Mouse (Mus musculus) cerebellum, adult 2 months (tissue): Measurements from ENCODE around the gene Tlr9. TPM values are rescaled to one million over a fixed set of nuclear protein-coding genes. Genes with fewer than 3 reads are reported as not detected.

Experiments used
- DNase-seq, 2 experiments: peaks; one replicate each; pipeline ENCODE4 v3.0.0; 2021
- H3K27ac ChIP-seq: fragments of 200-500 bp; 2 replicates; pipeline ENCODE4 v1.5.1; 2012; ENCODE audit warnings: low read length, control low read depth, inconsistent platforms; ENCODE audit not compliant: insufficient read depth
- H3K27me3 ChIP-seq: fragments of 200-500 bp; 2 replicates; pipeline ENCODE4 v1.6.1; 2012; ENCODE audit warnings: inconsistent platforms, mild to moderate bottlenecking, low read length, moderate library complexity; ENCODE audit not compliant: control insufficient read depth, insufficient read depth
- H3K4me1 ChIP-seq: fragments of 200-500 bp; 2 replicates; pipeline ENCODE4 v1.6.1; 2011; ENCODE audit warnings: low read length; ENCODE audit not compliant: control insufficient read depth, insufficient read depth
- H3K4me3 ChIP-seq: fragments of 200-500 bp; replicated peaks from 2 replicates; pipeline ENCODE3; 2011; ENCODE audit warnings: mild to moderate bottlenecking, low read depth, low read length, control low read depth; ENCODE audit not compliant: insufficient read depth
- CTCF ChIP-seq: fragments of 200-500 bp; IDR thresholded peaks from 2 replicates; pipeline ENCODE4 v1.5.1; 2011; ENCODE audit warnings: low read depth, mild to moderate bottlenecking, control low read depth, low read length, moderate library complexity, borderline replicate concordance; ENCODE audit not compliant: insufficient read depth
- POLR2A ChIP-seq: fragments of 200-500 bp; IDR thresholded peaks from 2 replicates; pipeline ENCODE4 v1.6.1; 2011; ENCODE audit warnings: low read length, control low read depth, borderline replicate concordance; ENCODE audit not compliant: insufficient read depth
- WGBS: fragments of 180-500 bp; shearing (Covaris S2); methylation state at CpG from one replicate; pipeline ENCODE4 v1.1.7; 2018; 5-methylcytosine and 5-hydroxymethylcytosine counted together
- polyA plus RNA-seq: library from polyadenylated mRNA; depleted of rRNA; stranded (reverse); fragments of >200 nt; gene quantifications from 2 replicates; pipeline ENCODE4 v1.2.3, GENCODE M21; 2012

Gene Tlr9
- polyA plus RNA-seq, 1 experiment: 0.31 TPM

GRCm38 (mm10) chr9:106258412-106258811 lies 36.0 kb downstream of the Tlr9 start:
- TF ChIP-seq POLR2A (no peak), CTCF (no peak)
- H3K27me3 ChIP-seq: no peaks in the 10 kb centered on the region
- H3K27ac ChIP-seq: no peak overlapping the region
- DNase-seq: no peak
- 94% methylated on average over 4 of the region's 4 CpGs for WGBS
- no peak overlapping the region for H3K4me3 ChIP-seq
- H3K4me1 ChIP-seq: no peaks in the 10 kb centered on the region

GRCm38 (mm10) chr9:106258990-106259389 lies 36.6 kb downstream of the Tlr9 start:
- DNase-seq: no peak
- no peak overlapping the region for H3K4me3 ChIP-seq
- no peaks in the 10 kb centered on the region for H3K4me1 ChIP-seq
- no peaks in the 10 kb centered on the region for H3K27me3 ChIP-seq
- 68% methylated on average over 5 of the region's 5 CpGs for WGBS
- no peak overlapping the region for H3K27ac ChIP-seq
- TF ChIP-seq POLR2A (no peak), CTCF (no peak)

GRCm38 (mm10) chr9:106261058-106261457 lies 38.7 kb downstream of the Tlr9 start:
- no peak overlapping the region for H3K4me3 ChIP-seq
- WGBS: 90% methylated on average over 6 of the region's 6 CpGs
- DNase-seq: no peak

GRCm38 (mm10) chr9:106261491-106261890 lies 39.1 kb downstream of the Tlr9 start:
- DNase-seq: no peak
- Histone ChIP-seq H3K27me3 (no peaks in the 10 kb centered on the region), H3K4me3 (no peak overlapping the region), H3K27ac (no peak overlapping the region), H3K4me1 (no peaks in the 10 kb centered on the region)
- 70% methylated on average over 3 of the region's 3 CpGs for WGBS
- TF ChIP-seq POLR2A: no peak
- TF ChIP-seq CTCF: no peak

More at GRCm38 (mm10) chr9:106261058-106261457, 38.7 kb downstream of the Tlr9 start:
- Histone ChIP-seq H3K27me3 (no peaks in the 10 kb centered on the region), H3K4me1 (no peaks in the 10 kb centered on the region), H3K27ac (no peak overlapping the region)
- TF ChIP-seq POLR2A: no peak
- TF ChIP-seq CTCF: no peak

- DNase-seq: no peak
- Histone ChIP-seq H3K4me3 (no peak overlapping the region), H3K27me3 (no peaks in the 10 kb centered on the region), H3K4me1 (no peaks in the 10 kb centered on the region), H3K27ac (no peak overlapping the region)
- WGBS: 85% methylated on average over 3 of the region's 3 CpGs
- no peak for TF ChIP-seq POLR2A
These were observed 39.7 kb downstream of the Tlr9 start for GRCm38 (mm10) chr9:106262075-106262474.

GRCm38 (mm10) chr9:106263381-106263924 lies 41.1 kb downstream of the Tlr9 start:
- H3K4me3 ChIP-seq: no peak overlapping the region
- whole genome bisulfite sequencing: 84% methylated on average over 9 of the region's 9 CpGs
- no peak for DNase-seq
- H3K4me1 ChIP-seq: no peaks in the 10 kb centered on the region
- TF ChIP-seq POLR2A: no peak
- TF ChIP-seq CTCF: no peak
- H3K27ac ChIP-seq: no peak overlapping the region
- H3K27me3 ChIP-seq: no peaks in the 10 kb centered on the region

GRCm38 (mm10) chr9:106265358-106266075 lies 43.1 kb downstream of the Tlr9 start:
- WGBS: 85% methylated on average over 12 of the region's 12 CpGs
- no peak for DNase-seq
- H3K27ac ChIP-seq: no peak overlapping the region
- no peak for TF ChIP-seq POLR2A
- no peak for TF ChIP-seq CTCF
- H3K27me3 ChIP-seq: no peaks in the 10 kb centered on the region
- no peak overlapping the region for H3K4me3 ChIP-seq
- H3K4me1 ChIP-seq: peaks cover 10% of the 10 kb centered on the region

- WGBS: 48% methylated on average over 2 of the region's 2 CpGs
These were observed 44.7 kb downstream of the Tlr9 start for GRCm38 (mm10) chr9:106266936-106267657.

More at GRCm38 (mm10) chr9:106266936-106267657, 44.7 kb downstream of the Tlr9 start:
- no peak for TF ChIP-seq CTCF
- no peak for TF ChIP-seq POLR2A
- H3K4me1 ChIP-seq: peaks cover 10% of the 10 kb centered on the region
- H3K27ac ChIP-seq: no peak overlapping the region
- no peaks in the 10 kb centered on the region for H3K27me3 ChIP-seq
- no peak overlapping the region for H3K4me3 ChIP-seq
- no peak for DNase-seq
